Mouse (Mus musculus) cerebellum, postnatal 4 days (tissue): ENCODE data around the gene Col28a1.
"Not testable (repeated sequence)": the region's sequence is repeated elsewhere in the genome, so short reads cannot be mapped to it uniquely, and the experiment has no call there.

Source experiments
- DNase-seq, 2 experiments: peaks; one replicate each; pipeline ENCODE4 v3.0.0; 2022; ENCODE audit warnings: low spot score in 2 of 2, mixed read lengths in 1 of 2

The Col28a1 gene

GRCm38 (mm10) chr6:8023527-8023926 lies 168.9 kb downstream of the Col28a1 start:
- no peak for DNase-seq

- DNase-seq = no peak
Observed at GRCm38 (mm10) chr6:7994736-7995135, 197.7 kb downstream of the Col28a1 start.

GRCm38 (mm10) chr6:7983646-7983979 lies 208.8 kb downstream of the Col28a1 start:
- peak in 1 of 2 experiments; percentile 43 for DNase-seq

GRCm38 (mm10) chr6:7982958-7983645 lies 209.3 kb downstream of the Col28a1 start:
- DNase-seq = not testable (repeated sequence)

GRCm38 (mm10) chr6:7971020-7971760 lies 221.2 kb downstream of the Col28a1 start:
- no peak for DNase-seq

GRCm38 (mm10) chr6:7969376-7969775 lies 223.0 kb downstream of the Col28a1 start:
- DNase-seq = no peak

GRCm38 (mm10) chr6:7965833-7966522 lies 226.4 kb downstream of the Col28a1 start:
- DNase-seq = no peak

GRCm38 (mm10) chr6:7962749-7963148 lies 229.7 kb downstream of the Col28a1 start:
- no peak for DNase-seq

GRCm38 (mm10) chr6:7952208-7952607 lies 240.2 kb downstream of the Col28a1 start:
- DNase-seq = no peak

GRCm38 (mm10) chr6:7951778-7952177 lies 240.6 kb downstream of the Col28a1 start:
- DNase-seq = no peak
